In genomic region chr4:141419398-141420191, GRCm38 (mm10) we compare ENCODE assay signal across 9 mouse cellular contexts. TPM values are rescaled to one million over a fixed set of nuclear protein-coding genes. Genes with fewer than 3 reads are reported as not detected.
DNase-seq lines count a peak whose midpoint lies in the region; ATAC-seq and TF ChIP-seq lines count a peak whose summit lies in the region.
"Had no signal": no experiment of that assay in that cellular context is flagged by ENCODE, and none has a peak within 500 bp of the region (broad histone marks: within the 10 kb centered on the region; RNA-seq: fewer than 3 reads in every experiment).

No protein-coding gene starts in this region.

- 53% methylated on average over 27 of the region's 27 CpGs for WGBS in lung, postnatal 0 days
- WGBS in lung, adult 2 months = 50% methylated on average over 27 of the region's 27 CpGs
- WGBS in heart, embryonic 16.5 days = 47% methylated on average over 27 of the region's 27 CpGs
- WGBS in forebrain, embryonic 11.5 days = 75% methylated on average over 27 of the region's 27 CpGs

- DNase-seq in lung, postnatal 0 days (ENCODE audit: low spot score) = peak; percentile 35
- no peak for DNase-seq in lung, adult 2 months
- peak; percentile 41 for DNase-seq in adrenal gland, postnatal 25 days
- DNase-seq in urinary bladder, postnatal 4 days (ENCODE audit: low spot score in 2 of 2) = no peak
- no peak for DNase-seq in forebrain, embryonic 11.5 days (ENCODE audit: low spot score)
- DNase-seq: right cerebral cortex, postnatal 14 days had no signal

- no peaks in the 10 kb centered on the region for H3K79me2 ChIP-seq in myocyte (ENCODE audit: control insufficient read depth, insufficient read depth)

- H3K9me3 ChIP-seq in lung, postnatal 0 days (ENCODE audit: low read length) = no peaks in the 10 kb centered on the region
- no peaks in the 10 kb centered on the region for H3K9me3 ChIP-seq in heart, embryonic 16.5 days (replicated peaks; ENCODE audit: control insufficient read depth, low read length)
- no peaks in the 10 kb centered on the region for H3K9me3 ChIP-seq in forebrain, embryonic 11.5 days (ENCODE audit: control insufficient read depth, low read length)
- H3K9me3 ChIP-seq: forebrain, embryonic 12.5 days had no signal

- no peak overlapping the region for H3K9ac ChIP-seq in lung, postnatal 0 days (replicated peaks; ENCODE audit: low read depth)
- H3K9ac ChIP-seq in heart, embryonic 16.5 days (ENCODE audit: low read length) = peak overlapping the region; percentile 98
- no peak overlapping the region for H3K9ac ChIP-seq in forebrain, embryonic 11.5 days (ENCODE audit: low read length)
- H3K9ac ChIP-seq: forebrain, embryonic 12.5 days had no signal

- no peaks in the 10 kb centered on the region; the same call in 1 of the 2 replicates for H3K4me1 ChIP-seq in lung, postnatal 0 days (ENCODE audit: insufficient read depth, low read depth, low read length)
- H3K4me1 ChIP-seq in lung, adult 2 months (ENCODE audit: control insufficient read depth, insufficient read depth, low read length) = no peaks in the 10 kb centered on the region
- peaks cover 21% of the 10 kb centered on the region for H3K4me1 ChIP-seq in heart, embryonic 16.5 days (ENCODE audit: control insufficient read depth, insufficient read depth, low read length)
- no peaks in the 10 kb centered on the region for H3K4me1 ChIP-seq in forebrain, embryonic 11.5 days (replicated peaks; ENCODE audit: control insufficient read depth, insufficient read depth, low read length)
- H3K4me1 ChIP-seq: forebrain, embryonic 12.5 days had no signal

- H3K27ac ChIP-seq in lung, postnatal 0 days (ENCODE audit: low read length) = no peak overlapping the region
- peak overlapping the region; percentile 100 for H3K27ac ChIP-seq in heart, embryonic 16.5 days (ENCODE audit: low read length)
- no peak overlapping the region for H3K27ac ChIP-seq in forebrain, embryonic 11.5 days (ENCODE audit: low read depth, low read length)
- H3K27ac ChIP-seq: forebrain, embryonic 12.5 days had no signal

- no peak overlapping the region for H3K4me2 ChIP-seq in lung, postnatal 0 days (replicated peaks; ENCODE audit: low read depth, low read length)
- H3K4me2 ChIP-seq in heart, embryonic 16.5 days (ENCODE audit: low read depth, low read length) = peak overlapping the region; percentile 64
- H3K4me2 ChIP-seq in myocyte (ENCODE audit: low read depth) = peak overlapping the region; percentile 27
- no peak overlapping the region for H3K4me2 ChIP-seq in forebrain, embryonic 11.5 days (ENCODE audit: low read depth, low read length, severe bottlenecking)
- H3K4me2 ChIP-seq: forebrain, embryonic 12.5 days had no signal

- TF ChIP-seq EP300 in lung, postnatal 0 days (IDR thresholded peaks at IDR 0.05) = no peak

- H3K36me3 ChIP-seq in lung, postnatal 0 days (ENCODE audit: insufficient read depth, low read length) = no peaks in the 10 kb centered on the region
- no peaks in the 10 kb centered on the region for H3K36me3 ChIP-seq in heart, embryonic 16.5 days (ENCODE audit: control insufficient read depth, insufficient read depth)
- no peaks in the 10 kb centered on the region for H3K36me3 ChIP-seq in myocyte (ENCODE audit: control insufficient read depth, insufficient read depth)
- no peaks in the 10 kb centered on the region for H3K36me3 ChIP-seq in forebrain, embryonic 11.5 days (ENCODE audit: control insufficient read depth, insufficient read depth, low read length)
- H3K36me3 ChIP-seq: forebrain, embryonic 12.5 days had no signal

- TF ChIP-seq CTCF in lung, postnatal 0 days (IDR thresholded peaks at IDR 0.05) = no peak
- no peak for TF ChIP-seq CTCF in lung, adult 2 months (IDR thresholded peaks at IDR 0.05; ENCODE audit: insufficient read depth, low read length)

- H3ac ChIP-seq in myocyte (ENCODE audit: control insufficient read depth, insufficient read length) = no peak overlapping the region

- H3K27me3 ChIP-seq in lung, postnatal 0 days (replicated peaks; ENCODE audit: insufficient read depth, low read length) = no peaks in the 10 kb centered on the region
- no peaks in the 10 kb centered on the region for H3K27me3 ChIP-seq in heart, embryonic 16.5 days (ENCODE audit: control insufficient read depth, insufficient read depth, low read length)
- no peaks in the 10 kb centered on the region for H3K27me3 ChIP-seq in myocyte (ENCODE audit: control insufficient read depth, insufficient read depth, insufficient read length)
- H3K27me3 ChIP-seq in forebrain, embryonic 11.5 days (ENCODE audit: control insufficient read depth, insufficient read depth, low read length) = no peaks in the 10 kb centered on the region

- H3K4me3 ChIP-seq in lung, postnatal 0 days (ENCODE audit: low read depth, low read length) = no peak overlapping the region
- no peak overlapping the region for H3K4me3 ChIP-seq in lung, adult 2 months (replicated peaks; ENCODE audit: extremely low read depth, low read depth, low read length)
- H3K4me3 ChIP-seq in heart, embryonic 16.5 days (ENCODE audit: low read length) = no peak overlapping the region
- no peak overlapping the region for H3K4me3 ChIP-seq in myocyte
- H3K4me3 ChIP-seq in forebrain, embryonic 11.5 days (ENCODE audit: low read depth, low read length) = no peak overlapping the region
- H3K4me3 ChIP-seq: forebrain, embryonic 12.5 days had no signal

- TF ChIP-seq POLR2A in lung, adult 2 months (IDR thresholded peaks at IDR 0.05; ENCODE audit: borderline replicate concordance, extremely low read depth, low read depth, low read length) = no peak
- no peak for TF ChIP-seq POLR2A in myocyte (IDR thresholded peaks at IDR 0.05; ENCODE audit: insufficient read length, low read depth)

- ATAC-seq in lung, postnatal 0 days = peak; percentile 52
- peak; percentile 29; the same call in 1 of the 2 replicates for ATAC-seq in heart, embryonic 16.5 days (replicated peaks; ENCODE audit: extremely low read depth, insufficient read depth, low FRiP score)
- ATAC-seq in forebrain, embryonic 11.5 days (replicated peaks; ENCODE audit: low FRiP score) = no peak

TF ChIP-seq in myocyte, 11 proteins besides CTCF, POLR2A, EP300 and RAD21:
- TF ChIP-seq MAX (IDR thresholded peaks at IDR 0.05; ENCODE audit: low read depth) (no peak), MYOG (IDR thresholded peaks at IDR 0.05; ENCODE audit: control insufficient read depth in 1 of 3, insufficient read depth in 1 of 3, insufficient read length in 2 of 3, low read depth in 2 of 3) (peak in 1 of 3 experiments; percentile 1), TCF3 (IDR thresholded peaks at IDR 0.05; ENCODE audit: insufficient read length, low read depth) (no peak), MYOD1 (IDR thresholded peaks at IDR 0.05; ENCODE audit: control insufficient read depth in 1 of 3, insufficient read length in 2 of 3, low read depth in 2 of 3) (peak in 1 of 3 experiments; percentile 6)

RNA-seq across cellular contexts. Expression of gene Hspb7, which starts 1.0 kb away (rescaled TPM):
- polyA plus RNA-seq in lung, postnatal 0 days (2015; fragmentation: Nextera tagmentation; extraction: Ambion mirVana) = 1.9 and 2.3 TPM in 2 replicates
- 19.6 and 29.1 TPM in 2 replicates for polyA plus RNA-seq in lung, adult 2 months (2012; rRNA removed)
- total RNA-seq in adrenal gland, postnatal 25 days (2021) = 0.33 TPM in 1 of 2 replicates, not detected in the other
- 224 and 293 TPM in 2 replicates for polyA plus RNA-seq in heart, embryonic 16.5 days (2015; fragmentation: Nextera tagmentation; extraction: Ambion mirVana)
- polyA plus RNA-seq in myocyte (2012; fragmentation: generic; extraction: Trizol) = 31.1 TPM
- polyA plus RNA-seq in forebrain, embryonic 11.5 days (2014; fragmentation: Nextera tagmentation; extraction: Ambion mirVana) = not detected in 2 replicates
- polyA plus RNA-seq: forebrain, embryonic 12.5 days had no signal

RNA-seq across cellular contexts. Expression of gene Clcnkb, which starts 3.8 kb away (rescaled TPM):
- not detected in 2 replicates for polyA plus RNA-seq in lung, postnatal 0 days (2015; fragmentation: Nextera tagmentation; extraction: Ambion mirVana)
- 0.20 TPM in 1 of 2 replicates, not detected in the other for polyA plus RNA-seq in lung, adult 2 months (2012; rRNA removed)
- total RNA-seq in adrenal gland, postnatal 25 days (2021) = not detected in 2 replicates
- 0.34 and 0.49 TPM in 2 replicates for polyA plus RNA-seq in heart, embryonic 16.5 days (2015; fragmentation: Nextera tagmentation; extraction: Ambion mirVana)
- 0.23 TPM for polyA plus RNA-seq in myocyte (2012; fragmentation: generic; extraction: Trizol)
- polyA plus RNA-seq in forebrain, embryonic 11.5 days (2014; fragmentation: Nextera tagmentation; extraction: Ambion mirVana) = not detected in 2 replicates
- polyA plus RNA-seq: forebrain, embryonic 12.5 days had no signal

RNA-seq across cellular contexts. Expression of gene Srarp, which starts 16.3 kb away (rescaled TPM):
- polyA plus RNA-seq in lung, postnatal 0 days (2015; fragmentation: Nextera tagmentation; extraction: Ambion mirVana) = not detected in 2 replicates
- 0.18 TPM in 1 of 2 replicates, not detected in the other for polyA plus RNA-seq in lung, adult 2 months (2012; rRNA removed)
- not detected in 2 replicates for total RNA-seq in adrenal gland, postnatal 25 days (2021)
- not detected in 2 replicates for polyA plus RNA-seq in heart, embryonic 16.5 days (2015; fragmentation: Nextera tagmentation; extraction: Ambion mirVana)
- polyA plus RNA-seq in myocyte (2012; fragmentation: generic; extraction: Trizol) = not detected
- not detected in 2 replicates for polyA plus RNA-seq in forebrain, embryonic 11.5 days (2014; fragmentation: Nextera tagmentation; extraction: Ambion mirVana)
- polyA plus RNA-seq: forebrain, embryonic 12.5 days had no signal

RNA-seq across cellular contexts. Expression of gene Clcnka, which starts 21.1 kb away (rescaled TPM):
- 0.07 and 0.11 TPM in 2 replicates for polyA plus RNA-seq in lung, postnatal 0 days (2015; fragmentation: Nextera tagmentation; extraction: Ambion mirVana)
- 1.4 TPM in 1 of 2 replicates, not detected in the other for polyA plus RNA-seq in lung, adult 2 months (2012; rRNA removed)
- not detected in 2 replicates for total RNA-seq in adrenal gland, postnatal 25 days (2021)
- 0.11 TPM in 1 of 2 replicates, not detected in the other for polyA plus RNA-seq in heart, embryonic 16.5 days (2015; fragmentation: Nextera tagmentation; extraction: Ambion mirVana)
- polyA plus RNA-seq in myocyte (2012; fragmentation: generic; extraction: Trizol) = 0.85 TPM
- 0.17 TPM in 1 of 2 replicates, not detected in the other for polyA plus RNA-seq in forebrain, embryonic 11.5 days (2014; fragmentation: Nextera tagmentation; extraction: Ambion mirVana)
- polyA plus RNA-seq: forebrain, embryonic 12.5 days had no signal

RNA-seq across cellular contexts. Expression of gene Zbtb17, which starts 24.9 kb away (rescaled TPM):
- 14.1 and 14.3 TPM in 2 replicates for polyA plus RNA-seq in lung, postnatal 0 days (2015; fragmentation: Nextera tagmentation; extraction: Ambion mirVana)
- 30.9 and 38.6 TPM in 2 replicates for polyA plus RNA-seq in lung, adult 2 months (2012; rRNA removed)
- total RNA-seq in adrenal gland, postnatal 25 days (2021) = 18.6 and 19.6 TPM in 2 replicates
- polyA plus RNA-seq in heart, embryonic 16.5 days (2015; fragmentation: Nextera tagmentation; extraction: Ambion mirVana) = 22.2 and 26.1 TPM in 2 replicates
- 30.1 TPM for polyA plus RNA-seq in myocyte (2012; fragmentation: generic; extraction: Trizol)
- 50.8 and 55.7 TPM in 2 replicates for polyA plus RNA-seq in forebrain, embryonic 11.5 days (2014; fragmentation: Nextera tagmentation; extraction: Ambion mirVana)

Comparison
In these comparisons a context has a peak if more than half of its experiments do, and no peak if none do; other contexts are left out.
1. DNase-seq: peak in lung, postnatal 0 days (single experiment) and adrenal gland, postnatal 25 days (single experiment); none in lung, adult 2 months (single experiment), urinary bladder, postnatal 4 days (0 of 2) and forebrain, embryonic 11.5 days (single experiment).
2. H3K4me2 ChIP-seq: peak in heart, embryonic 16.5 days (single experiment) and myocyte (single experiment); none in lung, postnatal 0 days (single experiment) and forebrain, embryonic 11.5 days (single experiment).